Mouse (Mus musculus): Measurements from ENCODE around the gene Mrpl38. TPM values are rescaled to one million over a fixed set of nuclear protein-coding genes. Genes with fewer than 3 reads are reported as not detected.
A peak's percentile ranks its signal among the peaks of the same experiment; 100 is the strongest.

The Mrpl38 gene
- polyA plus RNA-seq, 1 experiment from 2014 or later, result 102 TPM

DNA sequence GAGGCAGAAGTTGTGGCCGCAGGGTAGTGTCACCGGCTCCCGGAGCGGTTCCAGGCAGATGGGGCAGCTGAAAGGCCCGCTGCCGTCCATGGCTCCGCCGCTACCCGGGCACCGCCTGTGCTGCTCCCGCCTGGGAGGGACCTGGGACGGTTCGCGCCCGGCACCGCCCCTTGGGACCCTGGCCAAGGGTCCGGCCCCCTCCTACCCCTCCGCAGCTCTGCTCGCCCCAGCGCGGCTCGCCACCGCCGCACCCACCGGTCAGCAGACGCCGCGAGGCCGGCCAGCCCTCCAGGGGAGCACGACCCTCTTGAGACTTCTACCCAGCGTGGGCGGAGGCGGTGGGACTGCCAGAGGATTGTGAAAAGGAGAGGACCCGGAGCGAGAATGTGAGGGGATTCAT, 28.5 kb downstream of the Mrpl38 start:
- Histone ChIP-seq H3K4me1 (ENCODE audit: control insufficient read depth, insufficient read depth, low read length) (peaks cover 5% of the 10 kb centered on the region), H3K27ac (ENCODE audit: low read depth, low read length) (no peak overlapping the region), H3K9ac (ENCODE audit: low read length) (no peak overlapping the region), H3K27me3 (ENCODE audit: control insufficient read depth, insufficient read depth, low read length) (peaks cover 58% of the 10 kb centered on the region), H3K4me3 (ENCODE audit: low read depth, low read length) (peak overlapping the region; percentile 23; the same call in 1 of the 2 replicates), H3K9me3 (ENCODE audit: control insufficient read depth, low read length) (no peaks in the 10 kb centered on the region), H3K36me3 (ENCODE audit: control insufficient read depth, insufficient read depth, low read length) (no peaks in the 10 kb centered on the region), H3K4me2 (ENCODE audit: low read depth) (peak overlapping the region; percentile 27)
- ATAC-seq (ENCODE audit: insufficient read depth, low FRiP score, low TSS enrichment) (no peak), DNase-seq (ENCODE audit: low spot score) (no peak)
- 2% methylated on average over 28 of the region's 35 CpGs for WGBS

DNA sequence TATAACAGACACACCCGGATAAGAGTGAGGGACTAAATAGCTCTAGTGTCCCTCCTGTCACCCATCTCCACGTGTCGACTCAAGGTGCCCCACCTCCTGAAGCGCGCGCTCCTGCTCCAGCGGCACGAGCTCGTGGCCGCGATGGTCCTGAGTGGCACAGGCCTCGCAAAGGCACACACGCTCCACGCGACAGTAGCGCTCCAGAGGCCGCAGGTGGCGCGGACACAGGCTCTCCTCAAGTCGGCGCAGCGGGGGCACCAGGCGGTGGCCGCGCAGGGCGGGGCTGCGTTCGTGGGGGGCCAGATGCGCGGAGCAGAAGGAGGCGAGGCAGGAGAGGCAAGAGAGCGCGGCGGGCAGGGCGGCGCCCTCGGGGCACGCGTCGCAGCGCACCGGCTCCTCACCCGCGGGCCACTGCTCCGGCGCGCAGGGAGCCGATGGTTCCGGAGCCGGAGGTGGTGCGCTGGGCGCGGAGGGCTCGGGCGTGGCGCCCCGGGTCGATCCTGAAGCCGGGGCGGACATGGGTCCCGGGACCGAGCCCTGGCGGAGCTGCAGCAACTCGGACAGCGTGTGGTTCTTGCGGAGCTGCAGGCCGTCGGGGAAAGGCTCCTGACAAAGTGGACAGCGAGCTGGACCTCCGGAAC, 29.1 kb downstream of the Mrpl38 start:
- DNase-seq (ENCODE audit: low spot score) (peak; percentile 22), ATAC-seq (ENCODE audit: insufficient read depth, low FRiP score, low TSS enrichment) (no peak)
- Histone ChIP-seq H3K36me3 (ENCODE audit: control insufficient read depth, insufficient read depth, low read length) (no peaks in the 10 kb centered on the region), H3K27ac (ENCODE audit: low read depth, low read length) (no peak overlapping the region), H3K4me1 (ENCODE audit: control insufficient read depth, insufficient read depth, low read length) (peaks cover 5% of the 10 kb centered on the region), H3K27me3 (ENCODE audit: control insufficient read depth, insufficient read depth, low read length) (peaks cover 58% of the 10 kb centered on the region), H3K4me3 (ENCODE audit: low read depth, low read length) (peak overlapping the region; percentile 23), H3K9ac (ENCODE audit: low read length) (no peak overlapping the region), H3K4me2 (ENCODE audit: low read depth) (peak overlapping the region; percentile 27), H3K9me3 (ENCODE audit: control insufficient read depth, low read length) (no peaks in the 10 kb centered on the region)
- 2% methylated on average over 64 of the region's 70 CpGs for WGBS

DNA sequence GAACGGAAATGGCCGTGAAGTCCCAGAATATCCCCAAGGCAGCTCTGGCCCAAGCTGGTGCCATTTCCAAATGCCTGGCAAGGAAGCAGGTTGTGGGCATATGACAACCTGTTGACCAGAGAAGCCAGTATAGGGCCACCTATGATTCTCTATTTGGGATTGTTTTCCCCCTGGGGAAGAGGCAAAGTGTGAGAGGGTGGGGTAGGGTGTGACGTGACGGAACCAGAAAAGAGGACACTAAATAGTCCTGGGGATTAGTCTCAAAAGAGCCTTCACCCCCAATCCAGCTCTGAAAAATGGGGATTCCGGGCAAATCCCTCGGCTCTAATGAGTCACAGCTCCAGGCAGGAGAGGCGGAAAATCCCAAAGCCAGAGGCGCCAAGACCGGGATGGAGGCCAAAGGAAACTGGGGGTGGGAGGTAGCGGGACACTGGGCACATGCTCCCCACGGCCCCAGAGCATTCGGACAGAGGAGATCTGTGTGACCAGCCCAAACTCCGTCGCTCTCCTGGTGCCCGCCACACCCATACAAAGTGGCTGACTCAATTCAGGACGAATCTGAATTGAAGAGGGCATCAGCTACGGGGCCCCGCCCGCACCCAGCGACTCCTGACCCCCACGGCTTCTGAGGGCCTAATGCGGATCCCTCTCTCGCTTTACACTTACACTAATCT, 30.1 kb downstream of the Mrpl38 start:
- no peak overlapping the region for H3K27ac ChIP-seq (ENCODE audit: low read depth, low read length)
- WGBS, result 5% methylated on average over 23 of the region's 23 CpGs

DNA sequence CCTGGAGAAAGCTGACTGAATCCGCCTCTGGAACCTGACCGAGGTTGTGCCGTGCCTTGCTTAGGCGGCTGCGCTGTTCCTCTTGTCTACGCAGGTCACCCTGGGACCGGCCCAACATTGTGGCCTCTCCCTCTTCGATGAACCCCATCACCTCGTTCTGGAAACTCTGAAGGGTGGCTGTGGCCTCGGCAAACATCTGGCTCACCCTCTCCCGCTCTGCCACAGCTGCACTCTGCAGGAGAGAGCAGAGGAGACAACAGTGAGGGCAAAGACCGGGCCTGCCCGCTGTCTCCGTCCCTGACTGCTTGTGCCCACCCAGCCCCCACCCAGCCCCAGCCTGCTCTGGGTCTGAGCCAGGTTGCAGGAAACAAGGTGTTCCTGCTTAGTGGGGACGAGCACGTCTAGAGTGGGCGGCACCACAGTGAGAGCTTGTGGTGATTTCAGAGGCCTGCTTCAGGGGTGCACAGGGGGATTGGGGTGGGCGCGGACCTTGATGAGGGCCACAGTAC, 30.8 kb downstream of the Mrpl38 start:
- DNase-seq (ENCODE audit: low spot score), result no peak
- no peak overlapping the region for H3K27ac ChIP-seq (ENCODE audit: low read depth, low read length)
- no peaks in the 10 kb centered on the region for H3K9me3 ChIP-seq (ENCODE audit: control insufficient read depth, low read length)
- H3K36me3 ChIP-seq (ENCODE audit: control insufficient read depth, insufficient read depth, low read length), result no peaks in the 10 kb centered on the region
- peaks cover 14% of the 10 kb centered on the region for H3K4me1 ChIP-seq (ENCODE audit: control insufficient read depth, insufficient read depth, low read length)
- H3K27me3 ChIP-seq (ENCODE audit: control insufficient read depth, insufficient read depth, low read length), result peaks cover 58% of the 10 kb centered on the region
- no peak overlapping the region for H3K4me2 ChIP-seq (ENCODE audit: low read depth)
- WGBS, result 10% methylated on average over 19 of the region's 19 CpGs
- no peak overlapping the region for H3K9ac ChIP-seq (ENCODE audit: low read length)
- ATAC-seq (ENCODE audit: insufficient read depth, low FRiP score, low TSS enrichment), result no peak
- no peak overlapping the region for H3K4me3 ChIP-seq (ENCODE audit: low read depth, low read length)

More for the DNA sequence above, 30.1 kb downstream of the Mrpl38 start:
- H3K4me3 ChIP-seq (ENCODE audit: low read depth, low read length), result no peak overlapping the region
- no peak overlapping the region for H3K9ac ChIP-seq (ENCODE audit: low read length)
- H3K36me3 ChIP-seq (ENCODE audit: control insufficient read depth, insufficient read depth, low read length), result no peaks in the 10 kb centered on the region
- no peaks in the 10 kb centered on the region for H3K9me3 ChIP-seq (ENCODE audit: control insufficient read depth, low read length)
- H3K27me3 ChIP-seq (ENCODE audit: control insufficient read depth, insufficient read depth, low read length), result peaks cover 58% of the 10 kb centered on the region
- ATAC-seq (ENCODE audit: insufficient read depth, low FRiP score, low TSS enrichment), result no peak
- no peak overlapping the region for H3K4me2 ChIP-seq (ENCODE audit: low read depth)
- no peak for DNase-seq (ENCODE audit: low spot score)
- peaks cover 13% of the 10 kb centered on the region for H3K4me1 ChIP-seq (ENCODE audit: control insufficient read depth, insufficient read depth, low read length)

DNA sequence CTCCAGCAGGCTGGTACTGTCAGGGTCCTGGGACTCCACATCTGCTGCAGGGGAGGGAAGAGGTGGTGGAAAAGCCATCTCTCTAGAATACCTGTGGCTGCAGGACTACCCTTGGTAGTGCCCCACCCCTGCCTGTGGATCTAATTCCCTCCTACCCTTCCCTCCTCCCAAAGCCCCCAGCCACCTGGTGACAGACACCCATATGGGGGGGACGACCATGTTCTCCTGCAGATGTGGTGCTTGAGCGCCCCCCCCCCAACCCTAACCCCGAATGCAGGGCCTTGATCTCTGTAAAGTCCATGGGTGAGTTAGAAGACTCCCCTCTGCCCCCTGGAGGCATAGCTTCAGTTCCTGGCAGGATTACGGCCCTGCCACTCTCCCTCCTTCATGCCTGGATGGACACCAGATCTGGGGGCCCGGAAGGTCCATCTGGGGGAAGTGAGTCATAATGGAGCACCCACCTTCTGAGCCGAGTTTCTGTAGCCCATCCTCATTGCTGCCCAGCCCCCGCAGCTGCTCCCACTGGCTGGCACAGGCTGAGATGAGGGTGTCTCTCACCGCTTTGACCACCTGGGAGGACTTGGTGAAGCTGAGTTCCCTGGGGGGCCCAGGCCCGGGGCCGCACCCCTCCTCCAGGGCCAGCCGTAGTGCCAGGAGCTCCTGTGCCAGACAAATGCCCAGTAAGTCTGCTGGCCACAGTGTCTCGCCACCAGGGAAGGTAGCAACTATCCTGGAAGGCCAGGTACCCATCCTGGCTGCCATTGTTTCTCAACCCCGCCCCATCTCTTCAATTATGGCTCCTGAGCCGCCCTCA, 31.5 kb downstream of the Mrpl38 start:
- no peak overlapping the region for H3K27ac ChIP-seq (ENCODE audit: low read depth, low read length)
- no peak for ATAC-seq (ENCODE audit: insufficient read depth, low FRiP score, low TSS enrichment)
- no peak overlapping the region for H3K9ac ChIP-seq (ENCODE audit: low read length)
- WGBS, result 16% methylated on average over 13 of the region's 14 CpGs
- H3K36me3 ChIP-seq (ENCODE audit: control insufficient read depth, insufficient read depth, low read length), result no peaks in the 10 kb centered on the region
- peaks cover 14% of the 10 kb centered on the region for H3K4me1 ChIP-seq (ENCODE audit: control insufficient read depth, insufficient read depth, low read length)
- H3K27me3 ChIP-seq (ENCODE audit: control insufficient read depth, insufficient read depth, low read length), result peaks cover 58% of the 10 kb centered on the region
- no peak overlapping the region for H3K4me2 ChIP-seq (ENCODE audit: low read depth)
- no peaks in the 10 kb centered on the region for H3K9me3 ChIP-seq (ENCODE audit: control insufficient read depth, low read length)
- DNase-seq (ENCODE audit: low spot score), result no peak
- H3K4me3 ChIP-seq (ENCODE audit: low read depth, low read length), result no peak overlapping the region

DNA sequence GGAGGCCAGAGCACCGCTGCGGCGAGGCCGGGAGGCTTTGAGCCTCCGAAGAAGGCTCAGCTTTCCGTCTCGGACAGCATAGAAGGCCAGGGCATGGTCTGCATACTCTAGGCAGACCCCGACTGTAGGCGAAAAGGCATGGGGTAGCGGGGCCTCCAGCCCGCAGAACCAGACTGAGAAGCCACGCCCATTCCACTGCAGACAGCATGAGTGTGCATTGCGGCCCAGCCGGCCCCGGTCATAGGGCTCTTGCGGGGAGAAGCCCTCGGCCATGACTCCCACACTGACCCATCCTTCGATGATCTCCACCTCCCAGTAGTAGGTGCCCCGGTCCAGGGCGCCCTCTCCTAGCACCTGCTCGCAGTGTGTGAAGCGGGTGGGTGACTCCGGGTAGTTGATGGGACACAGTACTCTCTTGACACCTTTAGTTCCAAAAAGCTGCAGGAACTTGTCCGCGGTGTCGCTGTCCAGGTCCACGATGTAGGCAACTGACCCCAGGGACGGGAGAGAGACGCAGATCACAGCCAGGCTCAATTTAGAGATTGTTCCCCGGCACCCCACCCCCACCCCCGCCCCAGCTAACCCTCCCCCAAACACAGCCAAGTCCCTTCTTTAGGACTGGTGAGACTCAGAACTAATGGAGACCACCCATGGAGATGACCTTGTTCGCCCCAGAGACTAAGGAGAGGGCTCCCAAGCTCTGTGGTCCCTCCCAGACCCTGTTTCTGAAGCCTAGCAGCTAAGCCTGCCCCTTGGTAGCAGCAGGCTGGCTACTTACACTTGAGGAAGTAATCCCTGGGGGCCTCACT, 32.3 kb downstream of the Mrpl38 start:
- Histone ChIP-seq H3K36me3 (ENCODE audit: control insufficient read depth, insufficient read depth, low read length) (no peaks in the 10 kb centered on the region), H3K4me3 (ENCODE audit: low read depth, low read length) (no peak overlapping the region), H3K9me3 (ENCODE audit: control insufficient read depth, low read length) (no peaks in the 10 kb centered on the region), H3K9ac (ENCODE audit: low read length) (peak overlapping the region; percentile 20; the same call in 1 of the 2 replicates), H3K4me2 (ENCODE audit: low read depth) (peak overlapping the region; percentile 25), H3K4me1 (ENCODE audit: control insufficient read depth, insufficient read depth, low read length) (peaks cover 14% of the 10 kb centered on the region), H3K27ac (ENCODE audit: low read depth, low read length) (no peak overlapping the region), H3K27me3 (ENCODE audit: control insufficient read depth, insufficient read depth, low read length) (peaks cover 55% of the 10 kb centered on the region)
- ATAC-seq (ENCODE audit: insufficient read depth, low FRiP score, low TSS enrichment), result no peak
- 28% methylated on average over 32 of the region's 32 CpGs for WGBS
- DNase-seq (ENCODE audit: low spot score), result no peak

DNA sequence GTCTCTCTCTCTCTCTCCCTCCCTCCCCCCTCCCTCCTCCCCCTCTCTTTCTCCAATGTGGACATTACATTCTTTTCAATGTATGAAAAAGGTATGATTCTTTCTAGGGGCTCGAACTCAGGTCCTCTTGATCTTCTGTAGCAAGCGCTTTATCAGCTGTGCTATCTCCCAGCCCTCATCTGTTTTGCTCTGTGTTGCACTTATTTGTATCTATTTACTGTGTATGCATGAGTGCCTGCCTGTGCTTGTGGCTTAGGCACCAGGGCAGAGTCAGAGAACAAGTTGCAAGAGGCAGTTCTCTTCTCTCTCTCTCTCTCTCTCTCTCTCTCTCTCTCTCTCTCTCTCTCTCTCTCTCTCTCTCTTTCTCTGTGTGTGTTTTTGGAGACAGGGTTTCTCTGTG, 33.6 kb downstream of the Mrpl38 start:
- ATAC-seq (ENCODE audit: insufficient read depth, low FRiP score, low TSS enrichment) (no peak), DNase-seq (ENCODE audit: low spot score) (no peak)
- peaks cover 46% of the 10 kb centered on the region for H3K27me3 ChIP-seq (ENCODE audit: control insufficient read depth, insufficient read depth, low read length)
- H3K36me3 ChIP-seq (ENCODE audit: control insufficient read depth, insufficient read depth, low read length), result no peaks in the 10 kb centered on the region
- no peak overlapping the region for H3K4me3 ChIP-seq (ENCODE audit: low read depth, low read length)
- H3K9me3 ChIP-seq (ENCODE audit: control insufficient read depth, low read length), result no peaks in the 10 kb centered on the region
- peaks cover 14% of the 10 kb centered on the region for H3K4me1 ChIP-seq (ENCODE audit: control insufficient read depth, insufficient read depth, low read length)
- no peak overlapping the region for H3K4me2 ChIP-seq (ENCODE audit: low read depth)
- WGBS, result 92% methylated on average over 2 of the region's 2 CpGs
- H3K9ac ChIP-seq (ENCODE audit: low read length), result no peak overlapping the region
- no peak overlapping the region for H3K27ac ChIP-seq (ENCODE audit: low read depth, low read length)

DNA sequence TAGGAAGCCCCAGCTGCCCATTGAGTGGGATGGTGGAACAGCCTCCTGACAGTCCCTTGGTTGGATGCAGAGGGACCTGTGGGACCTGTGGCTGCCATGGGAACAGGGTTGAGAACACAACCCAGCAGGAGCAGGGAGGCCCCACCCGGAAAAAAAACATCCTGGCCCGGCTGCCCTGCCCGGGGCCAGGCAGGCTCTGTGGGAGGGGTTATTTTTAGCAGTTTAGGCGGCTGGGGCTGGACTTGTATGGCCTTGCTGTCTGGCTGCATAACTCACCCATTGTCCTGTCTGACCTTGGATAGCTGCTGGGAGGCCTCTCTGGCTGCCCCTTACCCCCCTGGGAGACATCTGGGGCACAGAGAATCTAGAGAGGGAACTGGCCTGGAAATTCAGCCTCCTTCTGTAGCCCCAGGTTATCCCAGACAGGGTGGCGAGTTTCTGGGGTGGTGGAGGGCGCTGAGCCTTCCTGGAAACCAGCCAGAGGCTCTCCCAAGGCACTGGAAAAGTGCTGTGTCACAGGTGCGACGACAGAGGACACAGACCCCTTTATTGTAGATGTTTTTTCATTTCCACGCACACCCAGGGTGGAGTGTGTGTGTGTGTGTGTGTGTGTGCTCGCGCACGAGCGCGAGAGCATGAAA, 34.5 kb downstream of the Mrpl38 start:
- peaks cover 36% of the 10 kb centered on the region for H3K27me3 ChIP-seq (ENCODE audit: control insufficient read depth, insufficient read depth, low read length)
- H3K4me3 ChIP-seq (ENCODE audit: low read depth, low read length), result no peak overlapping the region
- peaks cover 14% of the 10 kb centered on the region for H3K4me1 ChIP-seq (ENCODE audit: control insufficient read depth, insufficient read depth, low read length)
- H3K4me2 ChIP-seq (ENCODE audit: low read depth), result no peak overlapping the region
- WGBS, result 45% methylated on average over 14 of the region's 14 CpGs
- no peaks in the 10 kb centered on the region for H3K9me3 ChIP-seq (ENCODE audit: control insufficient read depth, low read length)
- DNase-seq (ENCODE audit: low spot score) (peak; percentile 50), ATAC-seq (ENCODE audit: insufficient read depth, low FRiP score, low TSS enrichment) (no peak)
- H3K36me3 ChIP-seq (ENCODE audit: control insufficient read depth, insufficient read depth, low read length), result no peaks in the 10 kb centered on the region
- no peak overlapping the region; the same call in 1 of the 2 replicates for H3K27ac ChIP-seq (ENCODE audit: low read depth, low read length)
- H3K9ac ChIP-seq (ENCODE audit: low read length), result peak overlapping the region; percentile 5; the same call in 1 of the 2 replicates

All from neural tube, embryonic 11.5 days (tissue).